Mouse (Mus musculus): ENCODE data around the gene Gm6993.

Gm6993 gene

DNA sequence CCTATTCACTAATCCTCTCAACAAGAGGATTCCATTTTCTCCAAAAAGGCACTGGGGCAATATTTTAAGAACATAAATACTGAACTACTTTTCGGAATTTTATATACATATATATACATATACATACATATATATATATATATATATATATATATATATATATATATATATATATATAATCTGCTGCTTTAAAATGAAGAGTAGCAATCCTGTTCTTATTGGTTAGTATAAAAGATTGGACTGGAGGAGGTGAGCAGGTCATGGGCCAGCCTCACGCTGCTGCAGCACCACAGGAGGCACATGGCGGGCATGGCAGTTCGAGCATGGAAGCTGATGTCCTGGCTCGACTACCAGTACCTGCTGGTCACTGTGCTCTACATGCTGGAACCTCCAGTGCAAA lies at the start of gene Gm6993:
Gm6993 (plus strand) TSS at position 301 of the 400 bp plus-strand sequence.
- DNase-seq (ENCODE audit: low spot score in 2 of 2): no peak

DNA sequence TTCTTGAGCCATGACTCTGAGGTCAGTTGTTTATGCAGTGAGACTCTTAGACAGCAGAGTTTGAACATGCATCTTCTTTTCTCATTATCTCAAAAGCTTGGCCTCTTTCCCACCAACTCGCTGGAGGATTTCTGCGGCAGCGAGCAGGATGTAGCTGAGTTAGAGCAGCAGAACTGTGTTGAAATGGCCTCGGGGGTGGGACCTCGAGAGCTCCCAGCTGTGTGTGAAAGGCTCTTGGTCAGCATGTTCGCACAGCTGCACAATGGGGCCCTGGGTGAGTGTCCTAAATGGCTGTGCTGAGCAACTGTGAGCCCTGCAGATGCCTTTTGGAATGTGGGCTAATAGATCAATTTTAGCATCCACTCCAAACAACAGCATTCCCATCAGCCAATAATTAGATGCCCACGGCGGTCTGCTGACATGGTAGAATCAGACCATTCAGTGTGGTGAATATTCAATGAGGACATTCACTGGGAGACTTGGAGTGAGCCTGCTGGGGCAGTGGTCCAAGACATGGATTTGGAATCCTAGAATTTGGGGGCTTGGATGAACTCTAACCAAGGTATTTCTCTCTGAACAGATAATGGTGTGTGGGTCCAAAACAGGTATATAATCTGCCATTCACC lies 49.1 kb upstream of the Gm6993 start:
- no peak for DNase-seq (ENCODE audit: low spot score in 2 of 2)

DNA sequence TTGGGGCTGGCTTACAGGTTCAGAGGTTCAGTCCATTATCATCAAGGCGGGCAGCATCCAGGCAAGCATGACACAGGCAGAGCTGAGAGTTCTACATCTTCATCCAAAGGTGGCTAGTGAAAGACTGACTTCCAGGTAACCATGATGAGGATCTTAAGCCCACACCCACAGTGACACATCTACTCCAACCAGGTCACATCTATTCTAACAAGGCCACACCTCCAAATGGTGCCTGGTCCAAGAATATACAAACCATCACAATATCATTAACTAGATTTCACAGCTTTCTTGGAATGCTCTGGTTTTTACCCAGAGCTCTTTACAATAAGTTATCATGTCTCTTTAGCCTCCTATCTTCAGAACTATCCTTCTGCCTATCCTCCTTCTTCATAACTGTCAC lies 38.1 kb upstream of the Gm6993 start:
- no peak for DNase-seq (ENCODE audit: low spot score in 2 of 2)

DNA sequence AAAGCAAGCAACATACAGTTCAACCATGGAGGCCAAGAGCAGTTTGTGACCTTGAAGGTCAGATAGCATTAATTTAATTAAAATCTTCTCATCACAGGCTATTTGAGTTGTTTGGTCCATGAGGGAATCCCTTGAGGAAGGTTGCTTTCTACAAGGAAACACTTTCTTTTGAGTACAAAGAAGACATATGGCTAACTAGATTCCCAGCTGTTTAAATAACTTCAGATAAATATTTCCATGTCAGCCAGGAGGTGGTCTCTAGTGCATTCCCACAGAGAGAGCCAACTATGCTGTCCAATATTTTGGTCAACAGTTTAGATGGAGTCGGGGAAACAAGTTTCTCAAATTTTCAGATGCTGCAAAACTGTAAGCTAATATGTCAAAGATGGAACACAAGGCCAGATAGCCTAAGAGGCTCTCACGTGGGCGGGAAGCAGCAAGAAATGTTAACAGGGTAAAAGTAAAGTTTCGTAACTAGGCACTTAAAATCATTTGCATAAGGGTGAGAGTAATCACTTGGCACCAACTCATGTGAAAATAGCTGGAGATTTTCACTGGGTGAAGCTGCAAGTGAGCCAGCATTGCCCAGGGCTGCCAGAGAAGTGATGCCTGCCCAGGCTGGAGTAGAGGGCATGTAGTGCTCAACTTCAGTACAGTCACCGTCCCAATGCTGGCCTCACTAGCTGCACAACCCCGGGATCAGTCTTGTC lies 36.7 kb upstream of the Gm6993 start:
- DNase-seq (ENCODE audit: low spot score in 2 of 2): no peak

DNA sequence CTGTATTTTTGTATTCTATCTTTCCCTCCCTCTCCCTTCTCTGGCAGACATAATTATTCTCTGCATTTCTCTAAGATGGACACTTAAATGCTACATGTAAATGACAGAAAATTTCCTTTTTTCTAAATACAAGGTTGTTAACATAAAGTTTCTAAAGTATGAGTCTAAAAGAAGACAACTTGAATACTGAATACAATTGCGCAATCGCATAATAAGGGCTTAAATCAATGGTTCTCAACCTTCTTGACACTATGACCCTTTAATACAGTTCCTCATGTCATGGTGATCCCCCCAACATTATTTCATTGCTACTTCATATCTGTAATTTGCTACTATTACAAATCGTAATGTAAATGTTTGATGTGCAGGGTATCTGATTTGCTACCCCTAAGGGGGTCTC lies 35.7 kb upstream of the Gm6993 start:
- no peak for DNase-seq (ENCODE audit: low spot score in 2 of 2)

DNA sequence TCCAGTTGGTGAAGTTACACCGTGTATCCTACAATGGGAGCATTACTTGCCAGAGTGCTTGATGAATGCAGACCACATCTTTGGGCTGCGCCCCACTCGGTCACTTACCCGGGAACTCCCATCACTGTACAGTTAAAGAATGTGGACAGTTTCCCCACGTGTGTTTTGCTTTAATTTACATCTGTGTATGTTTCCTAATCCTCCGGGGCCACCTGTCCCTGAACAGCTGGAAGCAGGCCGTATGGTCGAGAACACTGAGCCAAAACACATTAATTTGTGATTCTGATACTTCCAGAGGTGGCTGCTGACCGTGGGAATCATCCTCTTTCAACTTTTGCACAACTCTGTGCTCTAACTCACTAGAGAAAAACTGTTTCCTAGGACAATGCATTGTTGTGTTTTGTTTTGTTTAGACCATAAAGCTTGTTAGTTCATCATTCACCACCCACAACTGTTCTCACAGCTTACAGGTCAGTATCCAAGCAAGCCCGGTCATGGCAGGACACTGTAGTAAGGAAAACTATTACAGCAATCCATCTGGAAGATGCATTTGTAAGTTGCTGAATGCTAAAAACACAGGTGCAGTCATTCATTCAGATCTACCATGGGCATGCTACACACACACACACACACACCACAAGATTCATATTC lies 34.5 kb upstream of the Gm6993 start:
- DNase-seq (ENCODE audit: low spot score in 2 of 2): no peak

DNA sequence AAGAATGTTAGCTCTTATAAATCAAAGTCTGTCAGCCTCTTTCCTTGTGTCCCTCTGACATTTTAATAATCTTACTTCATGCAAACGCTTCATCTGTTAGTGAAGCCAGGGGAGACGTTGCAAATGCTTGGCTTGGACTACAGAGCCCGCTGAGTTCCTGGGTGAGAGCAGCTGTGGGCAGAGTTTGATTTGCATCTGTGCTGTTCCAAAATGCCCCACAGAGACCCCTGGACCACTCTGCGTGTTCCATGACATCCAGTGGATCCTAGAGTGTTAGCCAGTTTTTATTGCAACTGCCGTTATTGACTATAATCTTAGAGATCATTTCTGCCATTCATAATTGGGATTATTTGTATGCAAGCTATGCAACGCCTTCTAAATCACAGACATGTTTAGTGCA lies 31.8 kb upstream of the Gm6993 start:
- DNase-seq (ENCODE audit: low spot score in 2 of 2): no peak

DNA sequence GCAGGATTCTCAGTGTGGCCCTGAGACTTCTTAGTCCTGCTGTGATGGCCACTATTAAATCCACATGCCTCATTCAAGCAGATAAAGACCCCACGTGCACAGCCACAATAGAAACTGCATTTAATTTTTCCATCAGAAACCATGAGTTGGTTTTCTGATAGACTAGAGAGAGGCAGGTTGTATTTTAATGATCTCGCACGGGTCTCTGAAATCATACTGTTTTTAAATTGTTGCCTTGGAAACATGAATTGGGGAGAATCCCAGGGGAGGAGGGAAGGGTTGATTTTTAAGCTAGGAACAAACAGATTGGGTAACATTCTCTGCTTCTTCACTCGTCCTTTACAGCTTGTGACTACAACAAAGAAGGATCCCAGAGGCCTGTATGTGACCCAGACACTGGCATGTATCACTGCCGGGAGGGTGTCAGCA lies 31.2 kb upstream of the Gm6993 start:
- no peak for DNase-seq (ENCODE audit: low spot score in 2 of 2)

DNA sequence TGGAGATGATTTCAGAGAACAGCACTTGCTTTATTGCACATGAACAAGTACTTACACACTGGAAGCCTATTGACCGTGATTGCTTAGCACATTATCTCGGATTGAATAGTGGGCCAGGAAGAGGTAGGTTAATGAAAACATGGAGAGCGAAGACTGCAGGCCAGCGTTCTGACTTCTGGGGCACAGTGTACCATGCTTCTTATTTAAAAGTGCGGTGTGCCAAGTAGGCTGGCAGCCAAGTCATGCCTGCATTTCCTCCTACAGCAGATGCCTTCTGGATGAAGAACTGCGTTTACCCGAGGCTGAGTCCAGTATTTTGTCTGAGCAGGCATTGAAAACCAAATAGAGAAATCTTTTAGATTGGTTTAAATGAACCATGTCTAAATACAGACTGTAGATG lies 27.0 kb upstream of the Gm6993 start:
- DNase-seq (ENCODE audit: low spot score in 2 of 2): no peak

DNA sequence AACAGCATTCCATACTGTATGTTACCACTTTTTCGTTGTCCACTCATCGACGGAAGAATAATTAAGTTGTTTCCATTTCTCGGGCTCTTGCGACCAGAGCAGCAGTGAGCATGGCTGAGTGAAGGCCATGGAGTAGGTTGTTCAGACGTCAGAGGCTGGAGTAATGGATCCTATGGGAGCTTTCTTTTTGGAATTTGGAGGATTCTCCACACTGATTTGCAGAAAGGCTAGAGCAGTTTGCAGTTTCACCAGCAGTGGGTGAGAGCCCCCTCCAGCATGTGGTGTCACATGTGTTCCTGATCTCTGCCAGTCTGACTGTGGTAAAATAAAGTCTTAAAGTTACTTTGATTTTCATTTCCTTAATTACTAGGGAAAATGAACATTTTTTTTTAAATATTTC lies 25.6 kb upstream of the Gm6993 start:
- no peak for DNase-seq (ENCODE audit: low spot score in 2 of 2)

DNA sequence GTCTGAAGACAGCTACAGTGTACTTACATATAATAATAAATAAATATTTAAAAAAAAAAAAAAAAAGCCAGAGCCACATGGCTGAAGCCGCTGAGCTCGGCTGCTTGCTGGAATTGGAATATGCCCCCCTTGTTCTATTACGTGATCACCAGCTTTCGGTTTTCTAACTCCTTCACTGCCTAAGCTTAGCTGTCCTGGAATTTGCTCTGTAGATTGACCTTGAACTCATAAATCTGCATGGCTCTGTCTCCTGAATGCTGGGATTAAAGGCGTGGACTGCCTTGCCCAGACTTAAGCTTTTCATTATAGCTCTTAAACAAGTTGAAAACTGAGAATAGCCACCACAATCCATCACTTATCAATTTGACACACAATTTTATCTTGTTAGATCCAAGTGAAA lies 23.3 kb upstream of the Gm6993 start:
- no peak for DNase-seq (ENCODE audit: low spot score in 2 of 2)

DNA sequence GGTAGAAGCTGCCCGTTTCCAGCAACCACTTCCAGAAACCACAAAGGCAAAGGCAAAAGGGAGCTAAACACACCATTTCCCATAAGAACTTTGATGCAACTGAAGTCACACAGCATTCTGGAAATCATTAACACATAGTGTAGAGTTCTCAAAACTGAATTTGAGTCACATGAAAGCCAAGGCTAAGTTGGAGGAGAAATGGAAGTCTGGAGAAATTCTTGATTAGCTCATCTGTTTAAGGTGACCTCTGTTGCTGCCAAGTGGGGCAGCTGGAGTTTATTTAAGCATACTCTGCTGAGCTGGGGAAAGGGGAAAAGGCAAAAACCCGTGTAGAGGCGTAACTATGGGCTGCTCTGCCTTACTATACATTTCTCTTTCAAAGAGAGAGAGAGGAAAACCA lies 21.8 kb upstream of the Gm6993 start:
- DNase-seq (ENCODE audit: low spot score in 2 of 2): no peak

DNA sequence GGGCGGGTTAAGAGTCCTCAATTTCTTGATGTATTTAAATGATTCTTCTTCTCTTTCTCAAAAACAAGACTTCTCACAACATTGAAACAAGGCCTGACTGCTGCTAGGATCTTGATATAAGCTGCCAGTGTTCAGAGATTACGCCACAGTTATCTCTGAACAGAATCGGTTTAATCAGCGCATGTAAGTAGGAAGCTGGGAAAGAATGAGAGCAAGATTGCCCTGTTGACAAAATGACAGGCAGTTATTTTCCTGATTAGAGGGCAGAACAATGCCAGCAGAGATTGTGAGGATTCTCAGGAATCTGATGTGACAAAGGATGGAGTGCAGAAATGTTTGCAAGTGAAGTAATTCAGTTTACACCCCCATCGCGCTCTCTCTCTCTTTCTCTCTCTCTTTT lies 19.0 kb upstream of the Gm6993 start:
- DNase-seq (ENCODE audit: low spot score in 2 of 2): no peak

DNA sequence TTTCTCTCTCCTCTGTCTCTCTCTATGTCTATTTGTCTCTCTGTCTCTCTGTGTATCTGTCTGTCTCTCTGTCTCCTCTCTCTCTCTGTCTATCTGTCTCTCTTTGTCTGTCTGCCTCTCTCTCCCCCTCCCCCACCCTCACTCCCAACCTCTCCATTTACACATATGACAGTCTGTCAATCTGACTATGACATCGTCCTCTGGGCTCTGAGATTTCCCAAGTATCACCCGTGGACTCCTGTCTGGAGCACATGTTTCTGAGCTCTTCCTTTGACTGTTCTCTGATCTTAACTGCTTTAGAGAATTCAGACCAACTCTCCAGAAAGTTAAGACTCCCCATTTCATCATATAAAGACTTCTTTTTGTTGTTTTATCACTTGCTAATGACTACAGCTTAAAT lies 18.3 kb upstream of the Gm6993 start:
- DNase-seq (ENCODE audit: low spot score in 2 of 2): no peak

DNA sequence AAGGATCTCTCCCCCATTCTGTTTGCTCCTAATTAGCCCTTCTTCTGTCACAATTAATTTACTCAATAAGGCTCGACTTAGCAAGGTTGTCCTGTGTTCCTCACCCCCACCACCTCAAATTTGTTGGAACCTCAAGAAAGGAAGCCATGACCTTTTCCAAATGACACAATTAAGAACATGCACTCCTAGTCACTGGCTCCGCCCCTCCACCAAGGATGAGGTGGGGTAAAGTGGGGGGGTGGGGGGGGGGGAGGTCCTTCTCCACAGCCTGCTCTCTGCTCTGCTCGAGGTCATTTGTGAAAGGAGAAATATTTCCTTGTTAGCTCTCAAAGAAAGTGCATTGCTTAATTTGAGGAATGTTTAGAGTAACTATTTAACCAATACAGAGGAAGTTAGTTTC lies 17.8 kb upstream of the Gm6993 start:
- DNase-seq (ENCODE audit: low spot score in 2 of 2): no peak

DNA sequence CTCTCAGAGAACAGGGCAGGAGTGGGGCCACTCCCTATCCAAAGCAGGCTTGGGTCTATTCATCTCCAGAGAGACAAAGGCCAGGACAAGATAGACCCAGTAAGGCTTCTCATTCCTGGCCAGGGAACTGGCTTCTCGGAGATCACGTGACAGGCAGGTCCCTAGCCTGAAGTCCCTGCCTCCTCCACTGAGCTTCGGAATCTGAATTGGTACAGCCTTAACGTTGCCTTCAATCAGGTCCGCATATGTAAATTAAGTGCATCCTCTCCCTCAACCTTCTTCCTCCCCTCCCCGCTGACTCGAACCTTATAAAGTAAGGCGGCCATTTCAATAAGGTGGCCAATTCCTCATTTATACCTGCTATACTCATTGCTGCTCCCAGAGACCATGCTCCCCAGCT lies 15.1 kb upstream of the Gm6993 start:
- DNase-seq (ENCODE audit: low spot score in 2 of 2): no peak

DNA sequence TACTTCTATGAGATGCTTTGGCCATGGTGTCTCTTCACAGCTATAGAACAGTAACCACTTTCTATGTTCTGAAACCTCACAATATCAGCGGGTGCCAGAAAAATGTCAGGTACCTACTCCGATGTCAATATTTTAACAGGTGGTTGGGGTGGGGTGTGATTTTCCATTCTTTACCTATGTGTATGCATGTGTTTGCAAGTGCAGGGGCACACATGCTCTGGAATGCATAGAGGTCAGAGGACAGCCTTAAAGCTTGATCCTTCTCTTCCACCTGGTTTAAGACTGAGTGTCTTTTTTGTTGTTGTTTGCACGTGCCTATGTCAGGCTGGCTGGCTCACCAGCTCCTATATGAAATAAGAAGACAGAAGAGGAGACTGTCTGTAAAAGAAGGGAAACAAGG lies 13.4 kb upstream of the Gm6993 start:
- no peak for DNase-seq (ENCODE audit: low spot score in 2 of 2)

DNA sequence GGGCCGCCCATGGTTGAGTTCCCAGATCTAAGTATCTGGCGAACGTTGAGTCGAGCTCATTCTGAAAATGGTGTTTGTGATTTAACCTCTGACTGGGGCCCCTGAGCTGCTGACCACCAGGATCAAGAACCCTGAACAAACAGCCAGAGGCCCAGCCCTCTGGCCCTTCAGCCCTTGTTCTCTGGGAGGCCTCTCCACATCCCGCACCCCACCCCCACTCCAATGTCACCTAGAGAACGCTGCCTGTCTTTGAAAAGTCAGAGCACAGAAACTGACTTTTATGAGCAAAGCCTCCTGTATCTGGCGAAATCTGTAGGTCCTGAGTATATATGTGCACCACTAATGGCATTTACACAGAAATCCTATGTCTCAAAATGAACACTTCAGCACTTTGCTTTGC lies 11.7 kb upstream of the Gm6993 start:
- DNase-seq (ENCODE audit: low spot score in 2 of 2): no peak

DNA sequence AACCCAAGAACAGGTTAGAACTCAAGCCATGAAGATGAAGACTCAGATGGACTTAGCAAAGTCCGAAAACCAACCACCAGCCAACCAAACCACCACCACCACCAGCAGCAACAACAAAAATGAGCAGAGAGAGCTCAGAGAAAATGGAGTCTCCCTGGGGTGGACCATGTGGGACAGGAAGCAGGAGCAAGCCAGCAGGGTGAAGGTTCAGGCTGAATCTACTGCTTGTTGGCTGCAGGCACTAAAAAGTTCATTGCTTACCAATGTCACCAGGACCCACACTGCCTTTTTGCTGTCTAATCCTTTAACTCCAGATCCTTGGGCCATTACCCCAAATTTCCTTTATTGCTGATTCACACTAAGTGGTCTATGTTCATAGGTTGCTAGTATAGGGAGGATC lies 7.9 kb upstream of the Gm6993 start:
- DNase-seq (ENCODE audit: low spot score in 2 of 2): no peak

DNA sequence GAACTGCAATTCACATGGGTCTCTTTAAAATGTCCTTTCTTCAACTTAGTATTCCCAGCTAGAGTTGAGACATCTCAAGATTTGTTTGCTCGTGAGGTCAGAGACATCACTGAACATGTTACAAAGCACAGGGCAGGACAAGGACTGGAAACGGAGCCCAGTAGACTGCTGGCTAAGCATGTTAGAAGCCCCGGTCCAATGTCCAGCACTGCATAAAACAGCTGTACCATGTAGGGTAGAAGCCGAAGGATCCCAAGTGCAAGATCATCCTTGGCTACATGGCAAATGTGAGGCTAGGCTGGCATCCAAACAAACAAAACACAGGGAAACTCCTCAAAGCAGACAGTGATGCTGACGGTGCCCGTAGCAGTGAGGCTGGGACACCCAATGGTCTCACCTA lies 5.6 kb upstream of the Gm6993 start:
- DNase-seq (ENCODE audit: low spot score in 2 of 2): no peak

DNA sequence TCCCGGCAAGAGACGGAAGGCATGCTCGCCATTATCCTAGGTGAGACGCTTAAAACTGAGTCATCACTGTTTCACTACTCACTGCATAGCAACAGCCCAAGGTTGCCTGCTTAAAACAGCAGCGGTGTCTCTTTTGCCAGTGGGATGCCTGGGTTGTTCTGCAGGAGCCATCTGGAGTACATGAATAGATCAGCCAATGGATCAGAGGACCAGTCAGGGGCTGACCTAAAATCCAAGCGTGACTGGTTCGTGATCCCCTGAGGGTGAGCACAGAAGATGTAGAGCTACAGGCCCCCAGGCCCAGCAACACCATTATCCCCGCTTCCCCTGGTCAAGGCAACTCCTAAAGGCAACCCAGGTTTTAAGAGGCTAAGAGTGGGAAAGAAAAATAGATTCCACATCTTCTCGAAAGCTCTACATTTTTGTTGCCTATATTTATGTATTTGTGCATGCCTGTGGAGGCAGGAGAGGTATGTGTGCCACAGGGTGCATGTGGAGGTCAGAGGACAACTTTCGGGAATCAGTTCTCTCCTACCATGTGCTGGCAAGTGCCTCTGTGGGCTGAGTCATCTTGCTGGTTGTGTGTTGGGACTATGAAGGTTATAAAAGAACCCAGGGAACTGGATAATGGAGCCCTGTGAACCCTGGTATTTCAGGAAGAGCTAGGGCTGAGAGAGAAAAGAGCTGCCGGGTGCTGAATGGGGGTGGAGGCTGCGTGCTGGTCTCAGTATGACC lies 3.5 kb upstream of the Gm6993 start:
- no peak for DNase-seq (ENCODE audit: low spot score in 2 of 2)

DNA sequence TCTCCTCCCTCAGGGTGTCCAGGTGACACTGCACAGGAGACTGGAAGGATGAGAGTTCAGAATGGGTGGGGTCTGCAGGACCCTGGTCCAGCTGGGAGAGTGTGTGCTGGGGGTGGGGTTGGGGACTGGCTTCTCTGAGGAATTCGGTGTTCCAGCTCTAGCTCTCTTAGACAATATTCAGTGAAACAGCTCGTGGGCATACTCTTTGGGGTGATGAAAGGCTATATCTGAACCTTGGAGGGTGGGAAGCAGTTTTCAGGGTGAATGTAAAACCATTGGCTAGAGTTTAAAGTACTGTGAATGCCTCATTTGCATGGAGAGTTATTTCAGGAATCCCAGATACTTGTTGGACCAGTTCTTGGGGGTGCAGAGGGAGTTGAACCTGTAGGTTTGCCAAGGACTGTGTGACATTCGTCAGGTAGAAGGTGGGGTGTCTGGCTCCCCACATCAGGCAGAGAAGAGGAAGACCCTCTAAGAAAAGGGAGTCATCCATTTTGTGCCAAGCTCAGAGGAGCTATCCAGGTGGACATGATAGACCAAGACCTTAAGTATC lies 1.5 kb upstream of the Gm6993 start:
- DNase-seq (ENCODE audit: low spot score in 2 of 2): no peak
